Mouse (Mus musculus) intestine, embryonic 16.5 days (tissue): ENCODE results near the gene Fam76a. TPM values are rescaled to one million over a fixed set of nuclear protein-coding genes. Genes with fewer than 3 reads are reported as not detected.

ENCODE experiments used
- ATAC-seq: fragments of 200-750 bp; cut with Nextera tagmentation; 2 replicates; pipeline ENCODE4 v1.8.0; 2017; ENCODE audit warnings: moderate TSS enrichment, moderate library complexity
- H3K27ac ChIP-seq: fragments of 300-500 bp; sonication (generic); 2 replicates; pipeline ENCODE4 v1.5.1; 2014; ENCODE audit warnings: mild to moderate bottlenecking, low read length
- H3K27me3 ChIP-seq: fragments of 300-500 bp; sonication (generic); replicated peaks from 2 replicates; pipeline ENCODE4 v1.6.1; 2014; ENCODE audit warnings: low read length, control low read depth, mixed read lengths; ENCODE audit not compliant: control insufficient read depth, insufficient read depth
- H3K36me3 ChIP-seq: fragments of 300-500 bp; sonication (generic); 2 replicates; pipeline ENCODE4 v1.6.1; 2014; ENCODE audit warnings: low read length, control low read depth; ENCODE audit not compliant: control insufficient read depth, insufficient read depth
- H3K4me1 ChIP-seq: fragments of 300-500 bp; sonication (generic); 2 replicates; pipeline ENCODE4 v1.6.1; 2014; ENCODE audit warnings: low read length, control low read depth, mixed read lengths; ENCODE audit not compliant: control insufficient read depth, insufficient read depth
- H3K4me2 ChIP-seq: fragments of 300-500 bp; sonication (generic); 2 replicates; pipeline ENCODE4 v1.6.1; 2014; ENCODE audit warnings: low read depth, low read length, control low read depth
- H3K4me3 ChIP-seq: fragments of 300-500 bp; sonication (generic); 2 replicates; pipeline ENCODE4 v1.5.1; 2014; ENCODE audit warnings: mild to moderate bottlenecking, low read length
- H3K9ac ChIP-seq: fragments of 300-500 bp; sonication (generic); 2 replicates; pipeline ENCODE4 v1.6.1; 2014; ENCODE audit warnings: low read depth, low read length
- H3K9me3 ChIP-seq: fragments of 300-500 bp; sonication (generic); 2 replicates; pipeline ENCODE4 v1.6.1; 2016; ENCODE audit warnings: low read length, control low read depth; ENCODE audit not compliant: control insufficient read depth
- WGBS: fragments of 180-500 bp; shearing (Covaris S2); extraction: QIAGEN DNeasy Blood & Tissue Kit; methylation state at CpG from one replicate; pipeline ENCODE4 v1.1.7; 2014; 5-methylcytosine and 5-hydroxymethylcytosine counted together
- polyA plus RNA-seq: library from polyadenylated mRNA; unstranded; fragments of >200 nt; fragmentation: Nextera tagmentation; extraction: Ambion mirVana; gene quantifications from 2 replicates; pipeline ENCODE4 v1.2.1, GENCODE M21; 2015

Fam76a gene
- polyA plus RNA-seq, 1 experiment from 2014 or later = 40.5 TPM

GRCm38 (mm10) chr4:132905843-132906360, 16.5 kb downstream of the Fam76a start:
- no peak for ATAC-seq
- Histone ChIP-seq H3K27me3 (no peaks in the 10 kb centered on the region), H3K36me3 (peaks cover 5% of the 10 kb centered on the region), H3K27ac (no peak overlapping the region), H3K4me3 (no peak overlapping the region), H3K9ac (no peak overlapping the region), H3K4me2 (no peak overlapping the region), H3K4me1 (no peaks in the 10 kb centered on the region), H3K9me3 (no peaks in the 10 kb centered on the region)
- 91% methylated on average over 5 of the region's 5 CpGs for WGBS

GRCm38 (mm10) chr4:132904765-132905309, 17.5 kb downstream of the Fam76a start:
- Histone ChIP-seq H3K9ac (no peak overlapping the region), H3K4me2 (no peak overlapping the region), H3K27me3 (no peaks in the 10 kb centered on the region), H3K9me3 (no peaks in the 10 kb centered on the region), H3K4me3 (no peak overlapping the region), H3K4me1 (no peaks in the 10 kb centered on the region), H3K36me3 (peaks cover 4% of the 10 kb centered on the region; the same call in 1 of the 2 replicates), H3K27ac (peak overlapping the region; percentile 55; the same call in 1 of the 2 replicates)
- WGBS = 55% methylated on average over 9 of the region's 9 CpGs
- ATAC-seq = no peak

- Histone ChIP-seq H3K4me1 (no peaks in the 10 kb centered on the region), H3K27ac (no peak overlapping the region), H3K27me3 (no peaks in the 10 kb centered on the region), H3K4me2 (no peak overlapping the region), H3K9me3 (no peaks in the 10 kb centered on the region), H3K36me3 (peaks cover 4% of the 10 kb centered on the region; the same call in 1 of the 2 replicates), H3K4me3 (no peak overlapping the region), H3K9ac (no peak overlapping the region)
- 88% methylated on average over 2 of the region's 2 CpGs for WGBS
- no peak for ATAC-seq
Measured at GRCm38 (mm10) chr4:132904071-132904470, 18.3 kb downstream of the Fam76a start.

- H3K27me3 ChIP-seq = no peaks in the 10 kb centered on the region
- no peak overlapping the region for H3K9ac ChIP-seq
- no peak overlapping the region for H3K4me2 ChIP-seq
- no peaks in the 10 kb centered on the region for H3K36me3 ChIP-seq
- H3K27ac ChIP-seq = no peak overlapping the region
- ATAC-seq = no peak
- WGBS = 77% methylated on average over 9 of the region's 9 CpGs
- H3K4me1 ChIP-seq = no peaks in the 10 kb centered on the region
- no peaks in the 10 kb centered on the region for H3K9me3 ChIP-seq
- H3K4me3 ChIP-seq = no peak overlapping the region
Measured at GRCm38 (mm10) chr4:132898197-132898596, 24.2 kb downstream of the Fam76a start.

- Histone ChIP-seq H3K4me1 (no peaks in the 10 kb centered on the region), H3K36me3 (no peaks in the 10 kb centered on the region), H3K9ac (no peak overlapping the region), H3K4me3 (no peak overlapping the region), H3K4me2 (no peak overlapping the region), H3K27ac (no peak overlapping the region), H3K27me3 (no peaks in the 10 kb centered on the region), H3K9me3 (no peaks in the 10 kb centered on the region)
- 17% methylated on average over 7 of the region's 7 CpGs for WGBS
- ATAC-seq = no peak
Measured at GRCm38 (mm10) chr4:132894402-132894801, 28.0 kb downstream of the Fam76a start.

- Histone ChIP-seq H3K9me3 (no peaks in the 10 kb centered on the region), H3K4me1 (peaks cover 11% of the 10 kb centered on the region), H3K27ac (peak overlapping the region; percentile 82), H3K36me3 (no peaks in the 10 kb centered on the region), H3K4me3 (peak overlapping the region; percentile 99), H3K27me3 (no peaks in the 10 kb centered on the region), H3K4me2 (peak overlapping the region; percentile 62), H3K9ac (peak overlapping the region; percentile 97)
- ATAC-seq = no peak; the same call in 1 of the 2 replicates
- 9% methylated on average over 9 of the region's 9 CpGs for WGBS
Measured at GRCm38 (mm10) chr4:132884844-132885374, 37.4 kb downstream of the Fam76a start.

GRCm38 (mm10) chr4:132884064-132884843, 38.1 kb downstream of the Fam76a start, which contains the start of gene Stx12:
Stx12 (minus strand) TSS chr4:132884509.
- Histone ChIP-seq H3K4me1 (peaks cover 11% of the 10 kb centered on the region), H3K36me3 (no peaks in the 10 kb centered on the region), H3K4me2 (peak within 1 kb of the TSS; percentile 88), H3K27ac (peak within 1 kb of the TSS; percentile 92), H3K27me3 (no peaks in the 10 kb centered on the region), H3K9ac (peak within 1 kb of the TSS; percentile 97), H3K9me3 (no peaks in the 10 kb centered on the region), H3K4me3 (peak within 1 kb of the TSS; percentile 99)
- ATAC-seq = peak; percentile 97
- WGBS = under 1% methylated on average over 72 of the region's 72 CpGs

GRCm38 (mm10) chr4:132883561-132884063, 38.7 kb downstream of the Fam76a start:
- WGBS = 1% methylated on average over 21 of the region's 21 CpGs
- H3K4me1 ChIP-seq = peaks cover 11% of the 10 kb centered on the region
- peak overlapping the region; percentile 88 for H3K4me2 ChIP-seq
- H3K27ac ChIP-seq = peak overlapping the region; percentile 92
- peak overlapping the region; percentile 97 for H3K9ac ChIP-seq
- H3K27me3 ChIP-seq = no peaks in the 10 kb centered on the region
- H3K36me3 ChIP-seq = no peaks in the 10 kb centered on the region
- H3K9me3 ChIP-seq = no peaks in the 10 kb centered on the region
- ATAC-seq = no peak
- peak overlapping the region; percentile 99 for H3K4me3 ChIP-seq
